Comparison of ENCODE assay signal across 19 mouse cellular contexts in genomic region chr8:31720021-31720420, GRCm38 (mm10).
DNase-seq lines count a peak whose midpoint lies in the region; ATAC-seq and TF ChIP-seq lines count a peak whose summit lies in the region.
"Had no signal": no experiment of that assay in that cellular context is flagged by ENCODE, and none has a peak within 500 bp of the region (broad histone marks: within the 10 kb centered on the region; RNA-seq: fewer than 3 reads in every experiment).

No protein-coding gene starts in this region.

- H3K27me3 ChIP-seq in embryonic facial prominence, embryonic 11.5 days (ENCODE audit: control insufficient read depth, insufficient read depth, low read length) = no peaks in the 10 kb centered on the region
- H3K27me3 ChIP-seq in embryonic facial prominence, embryonic 10.5 days (replicated peaks; ENCODE audit: low read depth, poor library complexity, severe bottlenecking) = no peaks in the 10 kb centered on the region
- no peaks in the 10 kb centered on the region for H3K27me3 ChIP-seq in stomach, embryonic 14.5 days (ENCODE audit: control insufficient read depth, insufficient read depth, low read length)
- no peaks in the 10 kb centered on the region for H3K27me3 ChIP-seq in stomach, postnatal 0 days (ENCODE audit: control insufficient read depth, insufficient read depth, low read length)
- no peaks in the 10 kb centered on the region for H3K27me3 ChIP-seq in liver, embryonic 14.5 days (ENCODE audit: control insufficient read depth, insufficient read depth, low read length)
- H3K27me3 ChIP-seq in forebrain, embryonic 15.5 days = no peaks in the 10 kb centered on the region
- H3K27me3 ChIP-seq: embryonic facial prominence, embryonic 12.5 days; limb, embryonic 12.5 days; lung, embryonic 15.5 days; midbrain, embryonic 13.5 days had no signal

- H3K36me3 ChIP-seq in embryonic facial prominence, embryonic 11.5 days (replicated peaks; ENCODE audit: control insufficient read depth, insufficient read depth, low read depth, low read length) = no peaks in the 10 kb centered on the region
- no peaks in the 10 kb centered on the region for H3K36me3 ChIP-seq in embryonic facial prominence, embryonic 10.5 days (replicated peaks)
- H3K36me3 ChIP-seq in stomach, embryonic 14.5 days (ENCODE audit: control insufficient read depth, insufficient read depth, low read length) = no peaks in the 10 kb centered on the region
- no peaks in the 10 kb centered on the region for H3K36me3 ChIP-seq in stomach, postnatal 0 days (ENCODE audit: control insufficient read depth, insufficient read depth, low read length)
- H3K36me3 ChIP-seq in liver, embryonic 14.5 days (replicated peaks; ENCODE audit: control insufficient read depth, insufficient read depth, low read depth) = no peaks in the 10 kb centered on the region
- no peaks in the 10 kb centered on the region for H3K36me3 ChIP-seq in forebrain, embryonic 15.5 days
- H3K36me3 ChIP-seq: embryonic facial prominence, embryonic 12.5 days; limb, embryonic 12.5 days; lung, embryonic 15.5 days; midbrain, embryonic 13.5 days had no signal

- H3K9ac ChIP-seq in embryonic facial prominence, embryonic 11.5 days (replicated peaks; ENCODE audit: low read length) = no peak overlapping the region
- no peak overlapping the region for H3K9ac ChIP-seq in stomach, embryonic 14.5 days (replicated peaks; ENCODE audit: low read depth, low read length)
- H3K9ac ChIP-seq in stomach, postnatal 0 days (ENCODE audit: low read length) = no peak overlapping the region
- peak overlapping the region; percentile 40 for H3K9ac ChIP-seq in liver, embryonic 14.5 days (replicated peaks)
- no peak overlapping the region for H3K9ac ChIP-seq in forebrain, embryonic 15.5 days (replicated peaks)
- H3K9ac ChIP-seq: embryonic facial prominence, embryonic 12.5 days; limb, embryonic 12.5 days; lung, embryonic 15.5 days; midbrain, embryonic 13.5 days had no signal

- WGBS in embryonic facial prominence, embryonic 11.5 days = 39% methylated on average over 3 of the region's 3 CpGs
- 49% methylated on average over 3 of the region's 3 CpGs for WGBS in embryonic facial prominence, embryonic 10.5 days
- WGBS in stomach, embryonic 14.5 days = 47% methylated on average over 3 of the region's 3 CpGs
- WGBS in stomach, postnatal 0 days = 37% methylated on average over 3 of the region's 3 CpGs
- WGBS in liver, embryonic 14.5 days (ENCODE audit: insufficient replicate concordance) = 9% methylated on average over 3 of the region's 3 CpGs
- WGBS in forebrain, embryonic 15.5 days = 82% methylated on average over 3 of the region's 3 CpGs

- H3K9me3 ChIP-seq in embryonic facial prominence, embryonic 11.5 days (replicated peaks; ENCODE audit: control insufficient read depth, low read length) = no peaks in the 10 kb centered on the region
- no peaks in the 10 kb centered on the region for H3K9me3 ChIP-seq in embryonic facial prominence, embryonic 10.5 days
- H3K9me3 ChIP-seq in stomach, embryonic 14.5 days (ENCODE audit: control insufficient read depth, low read depth, low read length) = no peaks in the 10 kb centered on the region
- H3K9me3 ChIP-seq in stomach, postnatal 0 days (ENCODE audit: control insufficient read depth, low read length) = no peaks in the 10 kb centered on the region
- H3K9me3 ChIP-seq in liver, embryonic 14.5 days (ENCODE audit: control insufficient read depth, low read length) = no peaks in the 10 kb centered on the region
- no peaks in the 10 kb centered on the region for H3K9me3 ChIP-seq in forebrain, embryonic 15.5 days
- H3K9me3 ChIP-seq: embryonic facial prominence, embryonic 12.5 days; limb, embryonic 12.5 days; lung, embryonic 15.5 days; midbrain, embryonic 13.5 days had no signal

- no peak overlapping the region for H3K4me3 ChIP-seq in embryonic facial prominence, embryonic 11.5 days (ENCODE audit: low read depth, low read length)
- H3K4me3 ChIP-seq in embryonic facial prominence, embryonic 10.5 days = no peak overlapping the region
- H3K4me3 ChIP-seq in stomach, embryonic 14.5 days (ENCODE audit: low read depth, low read length) = no peak overlapping the region
- no peak overlapping the region for H3K4me3 ChIP-seq in stomach, postnatal 0 days (ENCODE audit: low read depth, low read length)
- no peak overlapping the region for H3K4me3 ChIP-seq in liver, embryonic 14.5 days (ENCODE audit: insufficient read depth in 1 of 2, low read depth in 2 of 2, low read length in 2 of 2)
- no peak overlapping the region for H3K4me3 ChIP-seq in forebrain, embryonic 15.5 days
- H3K4me3 ChIP-seq: embryonic facial prominence, embryonic 12.5 days; limb, embryonic 12.5 days; lung, embryonic 15.5 days; midbrain, embryonic 13.5 days had no signal

- H3K4me1 ChIP-seq in embryonic facial prominence, embryonic 11.5 days (ENCODE audit: control insufficient read depth, insufficient read depth, low read length) = no peaks in the 10 kb centered on the region
- H3K4me1 ChIP-seq in embryonic facial prominence, embryonic 10.5 days = peaks cover 12% of the 10 kb centered on the region
- no peaks in the 10 kb centered on the region for H3K4me1 ChIP-seq in stomach, embryonic 14.5 days (ENCODE audit: control insufficient read depth, insufficient read depth, low read length)
- no peaks in the 10 kb centered on the region for H3K4me1 ChIP-seq in stomach, postnatal 0 days (replicated peaks; ENCODE audit: control insufficient read depth, insufficient read depth)
- peaks cover 38 to 48% of the 10 kb centered on the region in 2 experiments for H3K4me1 ChIP-seq in liver, embryonic 14.5 days (replicated peaks; ENCODE audit: control insufficient read depth in 2 of 2, insufficient read depth in 2 of 2, low read length in 1 of 2)
- no peaks in the 10 kb centered on the region for H3K4me1 ChIP-seq in forebrain, embryonic 15.5 days
- H3K4me1 ChIP-seq: embryonic facial prominence, embryonic 12.5 days; midbrain, embryonic 13.5 days had no signal

- no peak overlapping the region for H3K4me2 ChIP-seq in embryonic facial prominence, embryonic 11.5 days (ENCODE audit: low read depth, low read length)
- H3K4me2 ChIP-seq in stomach, embryonic 14.5 days (replicated peaks; ENCODE audit: low read depth, low read length) = no peak overlapping the region
- H3K4me2 ChIP-seq in stomach, postnatal 0 days (replicated peaks; ENCODE audit: low read depth) = no peak overlapping the region
- H3K4me2 ChIP-seq in liver, embryonic 14.5 days (ENCODE audit: low read depth) = peak overlapping the region; percentile 61
- H3K4me2 ChIP-seq in forebrain, embryonic 15.5 days (replicated peaks) = no peak overlapping the region
- H3K4me2 ChIP-seq: embryonic facial prominence, embryonic 12.5 days; limb, embryonic 12.5 days; lung, embryonic 15.5 days; midbrain, embryonic 13.5 days had no signal

- peak; percentile 8 for DNase-seq in embryonic facial prominence, embryonic 11.5 days (ENCODE audit: low spot score)
- no peak for DNase-seq in embryonic facial prominence, embryonic 10.5 days (ENCODE audit: low spot score)
- no peak for DNase-seq in stomach, postnatal 0 days (ENCODE audit: low spot score)
- peak; percentile 70 to 78 (median 71) for DNase-seq in liver, embryonic 14.5 days (ENCODE audit: low read depth in 3 of 3, low spot score in 3 of 3)
- DNase-seq in retina, embryonic 14.5 days (ENCODE audit: low spot score) = no peak
- no peak for DNase-seq in cerebellum, postnatal 25 days
- DNase-seq: cerebellum, adult 8-10 months; gastrocnemius, postnatal 25 days; kidney, adult 8-10 months; kidney, postnatal 25 days; spleen, adult 18-20 months; thymus, postnatal 14 days had no signal

- TF ChIP-seq EP300 in stomach, postnatal 0 days (optimal IDR thresholded peaks at IDR 0.05) = no peak
- TF ChIP-seq EP300 in liver, embryonic 14.5 days (IDR thresholded peaks at IDR 0.05; ENCODE audit: low read depth) = peak; percentile 93

- no peak for ATAC-seq in embryonic facial prominence, embryonic 11.5 days (replicated peaks; ENCODE audit: insufficient number of reproducible peaks, low FRiP score, low TSS enrichment, low read depth)
- peak; percentile 63; the same call in 1 of the 2 replicates for ATAC-seq in stomach, embryonic 14.5 days (ENCODE audit: insufficient number of reproducible peaks, insufficient read depth, low FRiP score, low read depth)
- no peak for ATAC-seq in stomach, postnatal 0 days (ENCODE audit: low FRiP score, low TSS enrichment)
- peak; percentile 92 for ATAC-seq in liver, embryonic 14.5 days (ENCODE audit: insufficient read depth)
- ATAC-seq in forebrain, embryonic 15.5 days (replicated peaks) = no peak
- ATAC-seq: hindbrain, postnatal 0 days; midbrain, embryonic 13.5 days had no signal

- no peak overlapping the region for H3K27ac ChIP-seq in embryonic facial prominence, embryonic 11.5 days (replicated peaks; ENCODE audit: low read depth, low read length)
- H3K27ac ChIP-seq in embryonic facial prominence, embryonic 10.5 days (replicated peaks) = no peak overlapping the region
- H3K27ac ChIP-seq in stomach, embryonic 14.5 days (ENCODE audit: low read length) = no peak overlapping the region
- H3K27ac ChIP-seq in stomach, postnatal 0 days (replicated peaks) = no peak overlapping the region
- peak overlapping the region; percentile 85 for H3K27ac ChIP-seq in liver, embryonic 14.5 days
- H3K27ac ChIP-seq in forebrain, embryonic 15.5 days (replicated peaks) = no peak overlapping the region
- H3K27ac ChIP-seq: embryonic facial prominence, embryonic 12.5 days; hindbrain, postnatal 0 days; limb, embryonic 12.5 days; lung, embryonic 15.5 days; midbrain, embryonic 13.5 days had no signal

- no peak for TF ChIP-seq CTCF in stomach, postnatal 0 days (IDR thresholded peaks at IDR 0.05; ENCODE audit: low read depth)
- TF ChIP-seq CTCF in liver, embryonic 14.5 days (IDR thresholded peaks at IDR 0.05; ENCODE audit: low read depth) = no peak

Comparison
In these comparisons a context has a peak if more than half of its experiments do, and no peak if none do; other contexts are left out.
1. ATAC-seq: peak in stomach, embryonic 14.5 days (single experiment) and liver, embryonic 14.5 days (single experiment); none in embryonic facial prominence, embryonic 11.5 days (single experiment), stomach, postnatal 0 days (single experiment) and forebrain, embryonic 15.5 days (single experiment).
2. DNase-seq: peak in embryonic facial prominence, embryonic 11.5 days (single experiment) and liver, embryonic 14.5 days (3 of 3); none in embryonic facial prominence, embryonic 10.5 days (single experiment), stomach, postnatal 0 days (single experiment), retina, embryonic 14.5 days (single experiment) and cerebellum, postnatal 25 days (0 of 2).